Mouse (Mus musculus): ENCODE measurements at regions not wholly inside any gene's neighbourhood (a gene's known extent, or its start where the extent isn't known, plus 50 kb on each side); places are given as distances from the start of the nearest gene placed in this dataset.

GRCm38 (mm10) chr1:114287349-114287748, 1397.2 kb upstream of the Cntnap5a start:
- no peak for DNase-seq

GRCm38 (mm10) chr1:114330541-114330940, 1354.0 kb upstream of the Cntnap5a start:
- no peak for DNase-seq

- no peak for DNase-seq
Observed at GRCm38 (mm10) chr1:114358215-114358995, 1326.2 kb upstream of the Cntnap5a start.

- DNase-seq = peak; percentile 13 to 21
Observed at GRCm38 (mm10) chr1:114392034-114392433, 1292.5 kb upstream of the Cntnap5a start.

Measured in heart, adult 18-20 months (tissue).